In genomic region chr2:120977926-120978692, GRCm38 (mm10) we compare ENCODE assay signal across 8 mouse cellular contexts. TPM values are rescaled to one million over a fixed set of nuclear protein-coding genes. Genes with fewer than 3 reads are reported as not detected.
DNase-seq lines count a peak whose midpoint lies in the region; ATAC-seq and TF ChIP-seq lines count a peak whose summit lies in the region.

No protein-coding gene starts in this region.

- no peaks in the 10 kb centered on the region; the same call in 1 of the 2 replicates for H3K36me3 ChIP-seq in thymus, adult 2 months (ENCODE audit: control insufficient read depth, insufficient read depth, low read length)
- H3K36me3 ChIP-seq in liver, embryonic 14.5 days (replicated peaks; ENCODE audit: control insufficient read depth, insufficient read depth, low read depth), result no peaks in the 10 kb centered on the region

- H3K4me2 ChIP-seq in liver, embryonic 14.5 days (ENCODE audit: low read depth), result peak overlapping the region; percentile 85

- no peak for TF ChIP-seq CTCF in cerebellum, adult 2 months (IDR thresholded peaks at IDR 0.05; ENCODE audit: borderline replicate concordance, insufficient read depth, low read depth, low read length)
- no peak for TF ChIP-seq CTCF in thymus, adult 2 months (IDR thresholded peaks at IDR 0.05; ENCODE audit: borderline replicate concordance, control insufficient read depth, extremely low read depth, insufficient read depth, low read length, poor library complexity)
- TF ChIP-seq CTCF in liver, embryonic 14.5 days (IDR thresholded peaks at IDR 0.05; ENCODE audit: low read depth), result no peak

- peak overlapping the region; percentile 80 for H3K4me3 ChIP-seq in cerebellum, adult 2 months (replicated peaks; ENCODE audit: insufficient read depth, low read depth, low read length)
- H3K4me3 ChIP-seq in thymus, adult 2 months (ENCODE audit: control insufficient read depth, insufficient read depth, low read length), result peak overlapping the region; percentile 75
- H3K4me3 ChIP-seq in liver, embryonic 14.5 days (ENCODE audit: insufficient read depth in 1 of 2, low read depth in 2 of 2, low read length in 2 of 2), result peak overlapping the region in 1 of 2 experiments; percentile 72; a peak in 3 of 4 replicates

- no peak for DNase-seq in cerebellum, adult 2 months
- DNase-seq in cerebellum, postnatal 25 days, result no peak
- DNase-seq in thymus, adult 2 months, result no peak
- no peak for DNase-seq in thymus, postnatal 14 days
- no peak for DNase-seq in liver, embryonic 14.5 days (ENCODE audit: low read depth in 3 of 3, low spot score in 3 of 3)
- no peak for DNase-seq in adrenal gland, postnatal 25 days
- no peak for DNase-seq in ovary, adult 18-20 months (ENCODE audit: low spot score)
- DNase-seq in right cerebral cortex, postnatal 4 days, result no peak

- H3K27me3 ChIP-seq in cerebellum, adult 2 months (ENCODE audit: control insufficient read depth, insufficient read depth, low read length), result no peaks in the 10 kb centered on the region
- H3K27me3 ChIP-seq in thymus, adult 2 months (ENCODE audit: control insufficient read depth, insufficient read depth, low read length), result no peaks in the 10 kb centered on the region
- H3K27me3 ChIP-seq in liver, embryonic 14.5 days (ENCODE audit: control insufficient read depth, insufficient read depth, low read length), result no peaks in the 10 kb centered on the region

- peaks cover 3% of the 10 kb centered on the region; the same call in 1 of the 2 replicates for H3K4me1 ChIP-seq in cerebellum, adult 2 months (ENCODE audit: control insufficient read depth, insufficient read depth, low read length)
- H3K4me1 ChIP-seq in thymus, adult 2 months (replicated peaks; ENCODE audit: control insufficient read depth, insufficient read depth, low read length), result peaks cover 5% of the 10 kb centered on the region
- peaks cover 15 to 16% of the 10 kb centered on the region in 2 experiments for H3K4me1 ChIP-seq in liver, embryonic 14.5 days (replicated peaks; ENCODE audit: control insufficient read depth in 2 of 2, insufficient read depth in 2 of 2, low read length in 1 of 2)

- no peak overlapping the region; the same call in 1 of the 2 replicates for H3K9ac ChIP-seq in liver, embryonic 14.5 days (replicated peaks)

- WGBS in cerebellum, adult 2 months, result 38% methylated on average over 8 of the region's 8 CpGs
- WGBS in thymus, adult 2 months, result 91% methylated on average over 8 of the region's 8 CpGs
- WGBS in liver, embryonic 14.5 days (ENCODE audit: insufficient replicate concordance), result 81% methylated on average over 8 of the region's 8 CpGs

- no peak for TF ChIP-seq EP300 in liver, embryonic 14.5 days (IDR thresholded peaks at IDR 0.05; ENCODE audit: low read depth)

- ATAC-seq in liver, embryonic 14.5 days (ENCODE audit: insufficient read depth), result no peak

- H3K27ac ChIP-seq in cerebellum, adult 2 months (ENCODE audit: insufficient read depth, low read length), result peak overlapping the region; percentile 91
- H3K27ac ChIP-seq in thymus, adult 2 months (ENCODE audit: control insufficient read depth, insufficient read depth, low read length), result peak overlapping the region; percentile 18; the same call in 1 of the 2 replicates
- peak overlapping the region; percentile 82 for H3K27ac ChIP-seq in liver, embryonic 14.5 days

- TF ChIP-seq POLR2A in cerebellum, adult 2 months (IDR thresholded peaks at IDR 0.05; ENCODE audit: borderline replicate concordance, insufficient read depth, low read length), result no peak
- TF ChIP-seq POLR2A in thymus, adult 2 months (IDR thresholded peaks at IDR 0.05; ENCODE audit: control insufficient read depth, extremely low read depth, insufficient read depth, low read length, poor library complexity), result no peak

- no peaks in the 10 kb centered on the region for H3K9me3 ChIP-seq in liver, embryonic 14.5 days (ENCODE audit: control insufficient read depth, low read length)

RNA-seq across cellular contexts. Expression of gene Tmem62, which starts 1.3 kb away (rescaled TPM):
- polyA plus RNA-seq in cerebellum, adult 2 months (2012; rRNA removed), result 68.0 and 73.6 TPM in 2 replicates
- polyA plus RNA-seq in thymus, adult 2 months (2012; rRNA removed), result 8.0 and 8.8 TPM in 2 replicates
- 1.6 and 1.8 TPM in 2 replicates for polyA plus RNA-seq in liver, embryonic 14.5 days (2012; rRNA removed)
- 3.0 and 3.5 TPM in 2 replicates for polyA plus RNA-seq in liver, embryonic 14.5 days (2014; fragmentation: Nextera tagmentation; extraction: Ambion mirVana)
- 26.7 and 27.9 TPM in 2 replicates for total RNA-seq in adrenal gland, postnatal 25 days (2021)

RNA-seq across cellular contexts. Expression of gene Ubr1, which starts 7.6 kb away (rescaled TPM):
- 24.2 and 32.4 TPM in 2 replicates for polyA plus RNA-seq in cerebellum, adult 2 months (2012; rRNA removed)
- 58.0 and 60.3 TPM in 2 replicates for polyA plus RNA-seq in thymus, adult 2 months (2012; rRNA removed)
- 5.1 and 6.0 TPM in 2 replicates for polyA plus RNA-seq in liver, embryonic 14.5 days (2012; rRNA removed)
- 9.3 and 10.2 TPM in 2 replicates for polyA plus RNA-seq in liver, embryonic 14.5 days (2014; fragmentation: Nextera tagmentation; extraction: Ambion mirVana)
- 27.7 and 40.6 TPM in 2 replicates for total RNA-seq in adrenal gland, postnatal 25 days (2021)

RNA-seq across cellular contexts. Expression of gene Ccndbp1, which starts 30.1 kb away (rescaled TPM):
- polyA plus RNA-seq in cerebellum, adult 2 months (2012; rRNA removed), result 155 and 179 TPM in 2 replicates
- 51.0 and 54.0 TPM in 2 replicates for polyA plus RNA-seq in thymus, adult 2 months (2012; rRNA removed)
- polyA plus RNA-seq in liver, embryonic 14.5 days (2012; rRNA removed), result 26.9 and 38.1 TPM in 2 replicates
- polyA plus RNA-seq in liver, embryonic 14.5 days (2014; fragmentation: Nextera tagmentation; extraction: Ambion mirVana), result 45.1 and 46.4 TPM in 2 replicates
- 48.2 and 51.3 TPM in 2 replicates for total RNA-seq in adrenal gland, postnatal 25 days (2021)

RNA-seq across cellular contexts. Expression of gene Epb42, which starts 58.8 kb away (rescaled TPM):
- polyA plus RNA-seq in cerebellum, adult 2 months (2012; rRNA removed), result 0.38 and 0.51 TPM in 2 replicates
- polyA plus RNA-seq in thymus, adult 2 months (2012; rRNA removed), result 0.87 and 0.88 TPM in 2 replicates
- polyA plus RNA-seq in liver, embryonic 14.5 days (2012; rRNA removed), result 149 and 162 TPM in 2 replicates
- polyA plus RNA-seq in liver, embryonic 14.5 days (2014; fragmentation: Nextera tagmentation; extraction: Ambion mirVana), result 129 and 131 TPM in 2 replicates
- not detected in 2 replicates for total RNA-seq in adrenal gland, postnatal 25 days (2021)

Comparison
In these comparisons a context has a peak if more than half of its experiments do, and no peak if none do; other contexts are left out.
1. H3K27ac ChIP-seq: peak in every context shown above with its lines; median percentile 91 in cerebellum, adult 2 months; 82 in liver, embryonic 14.5 days; 18 in thymus, adult 2 months.